Mouse (Mus musculus): Measurements from ENCODE around the gene 3110040M04Rik. TPM values are rescaled to one million over a fixed set of nuclear protein-coding genes. Genes with fewer than 3 reads are reported as not detected.
"Not testable (repeated sequence)": the region's sequence is repeated elsewhere in the genome, so short reads cannot be mapped to it uniquely, and the experiment has no call there.

Gene 3110040M04Rik
- polyA plus RNA-seq, 1 experiment from 2014 or later = not detected

GRCm38 (mm10) chr1:151186879-151187424, 17.0 kb upstream of the 3110040M04Rik start:
- H3K4me3 ChIP-seq (replicated peaks; ENCODE audit: low read depth, low read length); H3K9me3 ChIP-seq (ENCODE audit: control insufficient read depth, low read length); H3K27ac ChIP-seq (replicated peaks; ENCODE audit: low read depth, low read length); DNase-seq; H3K9ac ChIP-seq (replicated peaks; ENCODE audit: low read length); H3K36me3 ChIP-seq (ENCODE audit: control insufficient read depth, insufficient read depth, low read length); H3K4me1 ChIP-seq (ENCODE audit: control insufficient read depth, insufficient read depth, low read length); ATAC-seq (ENCODE audit: low FRiP score, low TSS enrichment); H3K4me2 ChIP-seq (ENCODE audit: low read length); H3K27me3 ChIP-seq (ENCODE audit: control insufficient read depth, insufficient read depth, low read length): not testable (repeated sequence)
- WGBS = 87% methylated on average over 4 of the region's 4 CpGs

- H3K9me3 ChIP-seq (ENCODE audit: control insufficient read depth, low read length) = no peaks in the 10 kb centered on the region
- no peak for ATAC-seq (ENCODE audit: low FRiP score, low TSS enrichment)
- WGBS = 89% methylated on average over 4 of the region's 4 CpGs
- H3K4me1 ChIP-seq (ENCODE audit: control insufficient read depth, insufficient read depth, low read length) = no peaks in the 10 kb centered on the region
- no peak overlapping the region for H3K4me3 ChIP-seq (replicated peaks; ENCODE audit: low read depth, low read length)
- H3K27ac ChIP-seq (replicated peaks; ENCODE audit: low read depth, low read length) = no peak overlapping the region
- DNase-seq = no peak
- no peaks in the 10 kb centered on the region for H3K27me3 ChIP-seq (ENCODE audit: control insufficient read depth, insufficient read depth, low read length)
- H3K4me2 ChIP-seq (ENCODE audit: low read length) = no peak overlapping the region
- H3K36me3 ChIP-seq (ENCODE audit: control insufficient read depth, insufficient read depth, low read length) = no peaks in the 10 kb centered on the region
- no peak overlapping the region for H3K9ac ChIP-seq (replicated peaks; ENCODE audit: low read length)
These were observed 15.5 kb upstream of the 3110040M04Rik start for GRCm38 (mm10) chr1:151188469-151188868.

- no CpG with 5 or more reads among the region's 7 CpGs for WGBS
- not testable (repeated sequence) for H3K27ac ChIP-seq (replicated peaks; ENCODE audit: low read depth, low read length); H3K9ac ChIP-seq (replicated peaks; ENCODE audit: low read length); H3K36me3 ChIP-seq (ENCODE audit: control insufficient read depth, insufficient read depth, low read length); ATAC-seq (ENCODE audit: low FRiP score, low TSS enrichment); H3K4me3 ChIP-seq (replicated peaks; ENCODE audit: low read depth, low read length); DNase-seq; H3K27me3 ChIP-seq (ENCODE audit: control insufficient read depth, insufficient read depth, low read length); H3K9me3 ChIP-seq (ENCODE audit: control insufficient read depth, low read length); H3K4me1 ChIP-seq (ENCODE audit: control insufficient read depth, insufficient read depth, low read length); H3K4me2 ChIP-seq (ENCODE audit: low read length)
These were observed 11.8 kb upstream of the 3110040M04Rik start, which contains the start of gene Gm8947 for GRCm38 (mm10) chr1:151192075-151192474. TSS of gene Gm8947 (plus strand) at chr1:151192376.

- H3K4me3 ChIP-seq (replicated peaks; ENCODE audit: low read depth, low read length); DNase-seq; H3K27ac ChIP-seq (replicated peaks; ENCODE audit: low read depth, low read length); H3K36me3 ChIP-seq (ENCODE audit: control insufficient read depth, insufficient read depth, low read length); H3K9me3 ChIP-seq (ENCODE audit: control insufficient read depth, low read length); H3K9ac ChIP-seq (replicated peaks; ENCODE audit: low read length); H3K4me2 ChIP-seq (ENCODE audit: low read length); ATAC-seq (ENCODE audit: low FRiP score, low TSS enrichment); H3K4me1 ChIP-seq (ENCODE audit: control insufficient read depth, insufficient read depth, low read length); H3K27me3 ChIP-seq (ENCODE audit: control insufficient read depth, insufficient read depth, low read length): not testable (repeated sequence)
- 94% methylated on average over 15 of the region's 15 CpGs for WGBS
These were observed 11.2 kb upstream of the 3110040M04Rik start for GRCm38 (mm10) chr1:151192739-151193138.

- H3K36me3 ChIP-seq (ENCODE audit: control insufficient read depth, insufficient read depth, low read length); H3K27me3 ChIP-seq (ENCODE audit: control insufficient read depth, insufficient read depth, low read length); H3K9me3 ChIP-seq (ENCODE audit: control insufficient read depth, low read length); H3K27ac ChIP-seq (replicated peaks; ENCODE audit: low read depth, low read length); H3K4me1 ChIP-seq (ENCODE audit: control insufficient read depth, insufficient read depth, low read length); H3K9ac ChIP-seq (replicated peaks; ENCODE audit: low read length); H3K4me3 ChIP-seq (replicated peaks; ENCODE audit: low read depth, low read length); H3K4me2 ChIP-seq (ENCODE audit: low read length); ATAC-seq (ENCODE audit: low FRiP score, low TSS enrichment); DNase-seq: not testable (repeated sequence)
- WGBS = 30% methylated on average over 4 of the region's 4 CpGs
These were observed 7.9 kb upstream of the 3110040M04Rik start for GRCm38 (mm10) chr1:151195986-151196385.

- DNase-seq; H3K4me1 ChIP-seq (ENCODE audit: control insufficient read depth, insufficient read depth, low read length); H3K9ac ChIP-seq (replicated peaks; ENCODE audit: low read length); H3K27me3 ChIP-seq (ENCODE audit: control insufficient read depth, insufficient read depth, low read length); H3K9me3 ChIP-seq (ENCODE audit: control insufficient read depth, low read length); H3K36me3 ChIP-seq (ENCODE audit: control insufficient read depth, insufficient read depth, low read length); H3K4me3 ChIP-seq (replicated peaks; ENCODE audit: low read depth, low read length); ATAC-seq (ENCODE audit: low FRiP score, low TSS enrichment); H3K4me2 ChIP-seq (ENCODE audit: low read length); H3K27ac ChIP-seq (replicated peaks; ENCODE audit: low read depth, low read length): not testable (repeated sequence)
- WGBS = 74% methylated on average over 3 of the region's 3 CpGs
These were observed 7.2 kb upstream of the 3110040M04Rik start for GRCm38 (mm10) chr1:151196690-151197089.

GRCm38 (mm10) chr1:151198120-151198519, 5.8 kb upstream of the 3110040M04Rik start, which contains the start of gene Gm47995:
TSS of gene Gm47995 (plus strand) at chr1:151198448.
- not testable (repeated sequence) for DNase-seq; H3K4me1 ChIP-seq (ENCODE audit: control insufficient read depth, insufficient read depth, low read length); ATAC-seq (ENCODE audit: low FRiP score, low TSS enrichment); H3K9me3 ChIP-seq (ENCODE audit: control insufficient read depth, low read length); H3K4me2 ChIP-seq (ENCODE audit: low read length); H3K27ac ChIP-seq (replicated peaks; ENCODE audit: low read depth, low read length); H3K36me3 ChIP-seq (ENCODE audit: control insufficient read depth, insufficient read depth, low read length); H3K4me3 ChIP-seq (replicated peaks; ENCODE audit: low read depth, low read length); H3K9ac ChIP-seq (replicated peaks; ENCODE audit: low read length); H3K27me3 ChIP-seq (ENCODE audit: control insufficient read depth, insufficient read depth, low read length)
- 88% methylated on average over 2 of the region's 4 CpGs for WGBS

- not testable (repeated sequence) for H3K4me2 ChIP-seq (ENCODE audit: low read length); H3K9ac ChIP-seq (replicated peaks; ENCODE audit: low read length); H3K27me3 ChIP-seq (ENCODE audit: control insufficient read depth, insufficient read depth, low read length); H3K9me3 ChIP-seq (ENCODE audit: control insufficient read depth, low read length); H3K4me1 ChIP-seq (ENCODE audit: control insufficient read depth, insufficient read depth, low read length); H3K27ac ChIP-seq (replicated peaks; ENCODE audit: low read depth, low read length); DNase-seq; H3K4me3 ChIP-seq (replicated peaks; ENCODE audit: low read depth, low read length); H3K36me3 ChIP-seq (ENCODE audit: control insufficient read depth, insufficient read depth, low read length)
- 0 out of 2 replicates have a peak, but pooled peaks have one; percentile 58 for ATAC-seq (ENCODE audit: low FRiP score, low TSS enrichment)
These were observed 3.3 kb upstream of the 3110040M04Rik start for GRCm38 (mm10) chr1:151200620-151201019.

GRCm38 (mm10) chr1:151202771-151203170, 1.1 kb upstream of the 3110040M04Rik start:
- H3K27me3 ChIP-seq (ENCODE audit: control insufficient read depth, insufficient read depth, low read length); ATAC-seq (ENCODE audit: low FRiP score, low TSS enrichment); H3K4me2 ChIP-seq (ENCODE audit: low read length); H3K9me3 ChIP-seq (ENCODE audit: control insufficient read depth, low read length); H3K27ac ChIP-seq (replicated peaks; ENCODE audit: low read depth, low read length); H3K4me3 ChIP-seq (replicated peaks; ENCODE audit: low read depth, low read length); DNase-seq; H3K9ac ChIP-seq (replicated peaks; ENCODE audit: low read length); H3K4me1 ChIP-seq (ENCODE audit: control insufficient read depth, insufficient read depth, low read length); H3K36me3 ChIP-seq (ENCODE audit: control insufficient read depth, insufficient read depth, low read length): not testable (repeated sequence)
- 72% methylated on average over 3 of the region's 5 CpGs for whole genome bisulfite sequencing
